Mouse (Mus musculus) T-helper 17 cell (primary cell): ENCODE measurements around the gene Tcf19.

Experiments used
- in situ Hi-C, 2 experiments: fragments of 300-600 bp; cut with MboI, MseI; formaldehyde crosslinking; loops; 1 replicate in 1 of 2; 2 replicates in 1 of 2; pipeline ENCODE4 v1.15.1; 2025; ENCODE audit warnings: high pct_unique_total_duplicates in 2 of 2

The Tcf19 gene

DNA sequence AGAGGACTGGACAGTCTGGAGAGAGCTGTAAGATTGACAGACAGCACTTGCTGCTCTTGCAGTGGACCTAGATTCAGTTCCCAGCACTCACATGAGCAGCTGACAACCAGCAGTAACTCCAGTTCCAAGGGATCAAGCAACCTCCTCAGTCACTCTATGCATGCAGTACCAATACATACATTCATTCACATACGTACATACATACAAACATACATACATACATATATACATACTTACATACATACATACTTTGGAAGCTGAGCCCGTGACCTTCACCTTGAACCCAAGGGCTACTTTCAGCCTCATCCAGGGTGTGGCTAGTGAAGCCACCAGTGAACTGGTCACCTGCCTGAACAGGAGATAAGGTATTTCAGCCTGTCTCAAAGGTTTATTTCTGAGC, 28.6 kb downstream of the Tcf19 start:
- in situ Hi-C loops = no loop called here

DNA sequence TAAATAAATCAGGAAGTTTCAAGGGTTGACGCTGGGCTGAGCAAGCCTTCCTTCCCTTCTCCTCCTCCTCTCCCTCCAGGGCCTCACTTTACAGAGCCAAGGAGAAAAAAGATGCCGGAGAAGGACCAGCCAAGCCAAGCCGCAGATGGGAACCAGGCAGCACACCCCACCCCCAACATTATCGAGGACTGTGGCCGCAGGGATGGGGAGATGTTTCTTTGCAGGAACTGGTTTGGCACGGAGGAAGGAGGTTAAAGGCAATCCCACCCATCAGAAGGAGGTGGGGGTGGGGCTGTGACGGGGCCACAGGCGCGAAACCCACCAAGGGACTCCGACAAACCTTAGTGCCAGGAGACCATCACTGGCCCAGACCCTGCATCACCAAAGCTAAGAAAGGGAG, 29.9 kb downstream of the Tcf19 start:
- in situ Hi-C loops = no loop called here

DNA sequence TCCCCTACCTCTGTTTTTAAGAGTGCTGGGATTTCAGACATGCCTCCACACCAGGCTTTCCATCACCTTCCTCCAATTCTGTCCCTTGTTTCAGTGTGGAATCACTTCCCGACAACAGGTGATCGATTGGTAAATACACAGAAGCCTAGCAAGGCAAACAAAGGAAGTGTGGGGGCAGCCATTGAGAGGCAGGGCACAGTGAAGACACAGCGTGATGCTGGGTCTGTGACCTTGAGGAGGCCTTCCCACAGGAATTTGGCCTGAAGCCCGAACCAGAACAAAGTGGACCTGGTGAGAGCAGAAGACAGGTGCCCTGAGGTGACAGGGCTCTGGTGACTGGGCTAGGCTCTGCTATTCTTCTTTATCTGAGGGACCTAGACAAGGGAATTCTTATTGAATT, 30.9 kb downstream of the Tcf19 start:
- in situ Hi-C loops = no loop called here

DNA sequence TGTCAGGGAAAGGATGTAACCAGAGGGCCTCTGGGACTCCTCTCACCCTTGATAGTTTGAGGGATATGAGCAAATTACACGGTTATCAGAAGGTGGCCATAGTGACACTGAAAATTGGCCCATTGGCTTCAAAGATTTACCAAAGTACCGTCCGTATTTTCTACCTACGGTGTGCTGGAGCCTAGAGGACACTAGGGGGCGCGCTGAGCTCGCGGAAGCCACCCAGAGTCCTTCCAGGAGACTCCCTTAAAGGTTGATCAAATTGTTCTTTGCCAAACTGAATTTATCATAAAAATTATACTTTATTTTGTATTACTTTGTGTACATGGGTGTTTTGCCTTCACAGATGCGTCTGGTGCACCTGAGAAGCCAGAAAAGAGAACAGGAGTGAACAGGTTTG, 32.6 kb downstream of the Tcf19 start:
- in situ Hi-C loops = no loop called here

DNA sequence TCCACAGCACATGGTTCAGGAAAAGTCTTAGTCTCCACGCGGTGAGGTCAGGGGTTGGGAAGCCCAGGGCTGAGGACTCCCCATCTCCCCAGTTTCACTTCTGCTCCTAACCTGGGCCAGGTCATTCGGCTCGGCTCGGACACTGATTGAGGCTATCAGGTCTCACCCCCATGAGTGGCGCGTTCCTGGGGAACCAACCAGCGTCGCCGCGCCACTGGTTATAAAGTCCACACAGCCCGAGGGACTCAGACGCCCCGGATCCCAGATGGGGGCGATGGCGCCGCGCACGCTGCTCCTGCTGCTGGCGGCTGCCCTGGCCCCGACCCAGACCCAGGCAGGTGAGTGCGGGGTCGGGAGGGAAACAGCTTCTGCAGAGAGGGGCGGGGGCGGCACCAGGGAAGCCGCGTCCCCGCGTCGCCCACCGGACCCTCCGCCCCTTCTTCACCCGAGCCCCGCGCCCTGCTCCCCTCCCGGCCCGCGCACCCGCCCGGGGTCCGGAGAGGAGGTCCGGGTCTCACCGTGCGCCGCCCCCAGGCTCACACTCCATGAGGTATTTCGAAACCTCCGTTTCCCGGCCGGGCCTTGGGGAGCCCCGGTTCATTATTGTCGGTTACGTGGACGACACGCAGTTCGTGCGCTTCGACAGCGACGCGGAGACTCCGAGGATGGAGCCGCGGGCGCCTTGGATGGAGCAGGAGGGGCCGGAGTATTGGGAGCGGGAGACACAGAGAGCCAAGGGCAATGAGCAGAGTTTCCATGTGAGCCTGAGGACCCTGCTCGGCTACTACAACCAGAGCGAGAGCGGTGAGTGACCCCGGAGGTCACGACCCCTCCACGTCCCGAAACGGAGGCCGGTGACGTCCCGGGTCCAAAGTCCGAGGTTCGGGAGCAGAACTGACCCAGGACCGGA, 46.5 kb downstream of the Tcf19 start, which contains the start of gene H2-Q10:
H2-Q10 (plus strand) TSS at position 248 of the 910 bp plus-strand sequence.
- in situ Hi-C loops = loop anchor here (5.0 to 10.0 kb wide), 3 partner anchors 55 to 1473 kb away; no protein-coding TSS in a partner anchor

DNA sequence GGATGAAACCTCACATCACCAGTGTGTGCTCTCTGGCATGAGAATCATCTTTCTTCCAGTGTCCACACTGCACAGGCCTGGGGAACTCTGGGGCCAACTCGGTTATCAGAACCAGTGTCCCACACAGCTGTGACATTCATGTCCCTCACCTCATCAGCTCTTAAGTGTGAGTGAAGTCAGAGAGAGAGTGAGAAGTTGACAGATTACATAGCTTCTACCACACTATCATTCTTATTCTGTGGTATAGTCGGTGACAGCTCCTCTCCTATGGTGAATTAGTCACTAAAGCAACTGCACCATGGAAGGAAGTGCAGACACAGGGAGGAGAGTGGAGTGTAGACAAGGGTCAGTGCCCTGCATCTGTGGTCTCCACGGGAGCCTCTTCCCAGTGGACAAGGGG, 47.7 kb downstream of the Tcf19 start:
- in situ Hi-C loops = loop anchor here in 1 of 2 experiments (10.0 kb wide), 1 partner anchor 54 kb away; no protein-coding TSS in a partner anchor

DNA sequence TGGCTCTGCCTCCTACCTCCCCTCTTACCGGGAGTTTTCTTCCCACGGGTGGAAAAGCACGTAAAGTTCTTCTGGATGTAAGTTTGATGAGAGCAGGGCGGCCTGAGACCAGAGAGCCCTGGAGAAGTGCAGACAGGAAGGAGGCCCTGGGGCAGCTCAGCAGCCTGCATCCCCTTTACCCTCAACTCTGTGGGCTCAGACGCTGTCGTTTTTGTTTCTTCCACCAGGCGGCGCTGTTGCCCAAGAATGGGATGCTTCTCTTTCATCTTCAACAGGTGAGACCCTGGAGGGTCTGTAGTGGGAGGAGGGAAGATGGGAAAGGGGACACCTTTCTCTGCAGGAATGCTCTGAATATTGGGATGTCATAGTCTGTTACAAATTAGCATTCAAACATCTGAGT, 51.0 kb downstream of the Tcf19 start:
- in situ Hi-C loops = loop anchor here in 1 of 2 experiments (10.0 kb wide), 1 partner anchor 51 kb away; no protein-coding TSS in a partner anchor
